Mouse (Mus musculus) hindbrain, postnatal 0 days (tissue): ENCODE measurements around the gene Rab1b. TPM values are rescaled to one million over a fixed set of nuclear protein-coding genes. Genes with fewer than 3 reads are reported as not detected.

Experiments used
- ATAC-seq: fragments of 200-750 bp; cut with Nextera tagmentation; 2 replicates; pipeline ENCODE4 v1.8.0; 2017; ENCODE audit warnings: mild to moderate bottlenecking, moderate TSS enrichment, moderate library complexity
- DNase-seq: peaks from one replicate; pipeline ENCODE4 v3.0.0-alpha.2; 2015; ENCODE audit warnings: low spot score
- H3K27ac ChIP-seq: fragments of 300-500 bp; sonication (generic); 2 replicates; pipeline ENCODE4 v1.5.1; 2014; ENCODE audit warnings: mild to moderate bottlenecking
- H3K27me3 ChIP-seq: fragments of 300-500 bp; sonication (generic); 2 replicates; pipeline ENCODE4 v1.6.1; 2014; ENCODE audit warnings: low read length, mixed read lengths; ENCODE audit not compliant: insufficient read depth
- H3K36me3 ChIP-seq: fragments of 300-500 bp; sonication (generic); 2 replicates; pipeline ENCODE4 v1.6.1; 2014; ENCODE audit warnings: low read length, mixed read lengths; ENCODE audit not compliant: insufficient read depth
- H3K4me1 ChIP-seq: fragments of 300-500 bp; sonication (generic); 2 replicates; pipeline ENCODE4 v1.6.1; 2014; ENCODE audit warnings: antibody characterized with exemption, low read length, mixed read lengths; ENCODE audit not compliant: insufficient read depth
- H3K4me2 ChIP-seq: fragments of 300-500 bp; sonication (generic); 2 replicates; pipeline ENCODE4 v1.6.1; 2014; ENCODE audit warnings: low read depth, mild to moderate bottlenecking, low read length, moderate library complexity, mixed read lengths
- H3K4me3 ChIP-seq: fragments of 300-500 bp; sonication (generic); 2 replicates; pipeline ENCODE4 v1.5.1; 2014; ENCODE audit warnings: low read length
- H3K9ac ChIP-seq: fragments of 300-500 bp; sonication (generic); replicated peaks from 2 replicates; pipeline ENCODE4 v1.6.1; 2014; ENCODE audit warnings: mild to moderate bottlenecking, low read length, moderate library complexity, mixed read lengths
- H3K9me3 ChIP-seq: fragments of 300-500 bp; sonication (generic); 2 replicates; pipeline ENCODE4 v1.6.1; 2016; ENCODE audit warnings: low read length, mixed read lengths
- CTCF ChIP-seq: IDR thresholded peaks from 2 replicates; pipeline ENCODE4 v1.5.1; 2016; ENCODE audit warnings: antibody characterized with exemption, control low read depth, low read depth
- WGBS: fragments of 180-500 bp; shearing (Covaris S2); extraction: QIAGEN DNeasy Blood & Tissue Kit; methylation state at CpG from one replicate; pipeline ENCODE4 v1.1.7; 2014; 5-methylcytosine and 5-hydroxymethylcytosine counted together
- polyA plus RNA-seq: library from polyadenylated mRNA; unstranded; fragments of >200 nt; fragmentation: Nextera tagmentation; extraction: Ambion mirVana; gene quantifications from 2 replicates; pipeline ENCODE4 v1.2.1, GENCODE M21; 2015
- total RNA-seq: library from RNA; depleted of rRNA; stranded (reverse); fragments of >200 nt; gene quantifications from 2 replicates; pipeline ENCODE4 v1.2.3, GENCODE M21; 2014

Gene Rab1b
- total and polyA plus RNA-seq, 2 experiments from 2014 or later: 229 to 272 TPM

DNA sequence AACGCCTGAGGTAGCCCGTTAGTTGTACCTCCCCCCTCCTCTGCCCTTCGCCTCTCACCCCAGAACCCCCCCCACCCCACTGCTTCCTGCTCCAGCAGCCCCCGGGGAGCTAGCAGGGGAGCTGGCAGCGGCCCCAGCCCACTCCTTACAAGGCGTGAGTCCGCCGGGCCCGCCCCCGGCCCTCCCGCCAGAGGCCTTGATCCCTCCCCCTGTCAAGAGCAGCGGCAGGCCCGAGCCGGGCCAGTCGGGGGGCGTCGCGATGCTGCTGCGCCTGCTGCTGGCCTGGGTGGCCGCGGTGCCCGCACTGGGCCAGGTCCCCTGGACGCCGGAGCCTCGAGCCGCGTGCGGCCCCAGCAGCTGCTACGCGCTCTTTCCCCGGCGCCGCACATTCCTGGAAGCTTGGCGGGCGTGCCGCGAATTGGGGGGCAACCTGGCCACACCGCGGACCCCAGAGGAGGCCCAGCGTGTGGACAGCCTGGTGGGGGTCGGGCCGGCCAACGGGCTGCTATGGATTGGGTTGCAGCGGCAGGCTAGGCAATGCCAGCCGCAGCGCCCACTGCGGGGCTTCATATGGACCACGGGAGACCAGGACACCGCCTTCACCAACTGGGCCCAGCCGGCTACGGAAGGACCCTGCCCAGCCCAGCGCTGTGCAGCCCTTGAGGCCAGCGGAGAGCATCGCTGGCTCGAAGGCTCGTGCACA, 38.9 kb downstream of the Rab1b start, which contains the start of gene Cd248:
TSS of gene Cd248 (plus strand) at position 212 of the 703 bp plus-strand sequence.
- DNase-seq: peak; percentile 67
- ATAC-seq: peak; percentile 14; the same call in 1 of the 2 replicates
- 2% methylated on average over 49 of the region's 56 CpGs for WGBS
- Histone ChIP-seq H3K36me3 (no peaks in the 10 kb centered on the region), H3K27me3 (no peaks in the 10 kb centered on the region), H3K4me1 (peaks cover 9% of the 10 kb centered on the region; the same call in 1 of the 2 replicates), H3K4me3 (peak within 1 kb of the TSS; percentile 38), H3K27ac (no peak within 1 kb of the TSS), H3K4me2 (peak within 1 kb of the TSS; percentile 60), H3K9me3 (no peaks in the 10 kb centered on the region), H3K9ac (peak within 1 kb of the TSS; percentile 52)
- no peak for TF ChIP-seq CTCF

GRCm38 (mm10) chr19:5067040-5067799, 39.7 kb downstream of the Rab1b start:
- H3K4me3 ChIP-seq: peak overlapping the region; percentile 38
- 17% methylated on average over 15 of the region's 15 CpGs for WGBS
- no peak for TF ChIP-seq CTCF
- H3K27me3 ChIP-seq: no peaks in the 10 kb centered on the region
- H3K9ac ChIP-seq: no peak overlapping the region
- peak overlapping the region; percentile 60 for H3K4me2 ChIP-seq
- no peak for ATAC-seq
- no peaks in the 10 kb centered on the region for H3K9me3 ChIP-seq
- no peaks in the 10 kb centered on the region for H3K36me3 ChIP-seq
- no peak for DNase-seq
- H3K4me1 ChIP-seq: peaks cover 9% of the 10 kb centered on the region; the same call in 1 of the 2 replicates
- H3K27ac ChIP-seq: no peak overlapping the region

GRCm38 (mm10) chr19:5065104-5065503, 41.8 kb downstream of the Rab1b start:
- DNase-seq (no peak), ATAC-seq (no peak)
- Histone ChIP-seq H3K4me3 (no peak overlapping the region), H3K27me3 (no peaks in the 10 kb centered on the region), H3K27ac (no peak overlapping the region), H3K9ac (no peak overlapping the region), H3K9me3 (no peaks in the 10 kb centered on the region), H3K36me3 (no peaks in the 10 kb centered on the region), H3K4me2 (no peak overlapping the region), H3K4me1 (peaks cover 5% of the 10 kb centered on the region; the same call in 1 of the 2 replicates)
- 63% methylated on average over 7 of the region's 7 CpGs for WGBS
- TF ChIP-seq CTCF: no peak

GRCm38 (mm10) chr19:5062446-5062845, 44.4 kb downstream of the Rab1b start:
- no peak for ATAC-seq
- Histone ChIP-seq H3K9ac (no peak overlapping the region), H3K27me3 (no peaks in the 10 kb centered on the region), H3K4me3 (no peak overlapping the region), H3K27ac (no peak overlapping the region), H3K4me1 (no peaks in the 10 kb centered on the region), H3K36me3 (no peaks in the 10 kb centered on the region), H3K9me3 (no peaks in the 10 kb centered on the region), H3K4me2 (no peak overlapping the region)
- 90% methylated on average over 6 of the region's 6 CpGs for WGBS
- DNase-seq: no peak
- no peak for TF ChIP-seq CTCF

DNA sequence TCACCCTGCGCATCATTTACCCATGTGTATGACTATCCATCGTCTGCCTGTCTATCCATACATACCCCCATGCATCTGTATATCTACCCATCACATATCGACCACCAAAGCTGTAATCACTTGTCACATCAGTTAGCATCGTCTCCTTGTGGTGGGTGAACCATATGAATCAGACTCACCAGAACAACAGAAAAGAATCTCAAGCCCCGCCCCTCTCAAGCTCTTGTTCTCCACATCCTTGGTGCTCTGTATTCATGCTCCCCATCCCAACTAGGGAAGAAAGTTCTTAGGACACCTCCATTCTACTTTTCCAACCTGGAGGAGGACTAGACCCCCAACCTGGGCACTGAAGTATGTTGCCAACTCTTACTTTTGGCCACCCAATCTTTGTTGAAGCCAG, 44.8 kb downstream of the Rab1b start:
- no peak overlapping the region for H3K27ac ChIP-seq
- H3K4me3 ChIP-seq: no peak overlapping the region
- no peaks in the 10 kb centered on the region for H3K36me3 ChIP-seq
- WGBS: 88% methylated on average over 5 of the region's 5 CpGs
- H3K9me3 ChIP-seq: no peaks in the 10 kb centered on the region
- H3K27me3 ChIP-seq: no peaks in the 10 kb centered on the region
- ATAC-seq (no peak), DNase-seq (no peak)
- H3K4me1 ChIP-seq: no peaks in the 10 kb centered on the region
- H3K9ac ChIP-seq: no peak overlapping the region
- no peak overlapping the region for H3K4me2 ChIP-seq
- TF ChIP-seq CTCF: no peak

DNA sequence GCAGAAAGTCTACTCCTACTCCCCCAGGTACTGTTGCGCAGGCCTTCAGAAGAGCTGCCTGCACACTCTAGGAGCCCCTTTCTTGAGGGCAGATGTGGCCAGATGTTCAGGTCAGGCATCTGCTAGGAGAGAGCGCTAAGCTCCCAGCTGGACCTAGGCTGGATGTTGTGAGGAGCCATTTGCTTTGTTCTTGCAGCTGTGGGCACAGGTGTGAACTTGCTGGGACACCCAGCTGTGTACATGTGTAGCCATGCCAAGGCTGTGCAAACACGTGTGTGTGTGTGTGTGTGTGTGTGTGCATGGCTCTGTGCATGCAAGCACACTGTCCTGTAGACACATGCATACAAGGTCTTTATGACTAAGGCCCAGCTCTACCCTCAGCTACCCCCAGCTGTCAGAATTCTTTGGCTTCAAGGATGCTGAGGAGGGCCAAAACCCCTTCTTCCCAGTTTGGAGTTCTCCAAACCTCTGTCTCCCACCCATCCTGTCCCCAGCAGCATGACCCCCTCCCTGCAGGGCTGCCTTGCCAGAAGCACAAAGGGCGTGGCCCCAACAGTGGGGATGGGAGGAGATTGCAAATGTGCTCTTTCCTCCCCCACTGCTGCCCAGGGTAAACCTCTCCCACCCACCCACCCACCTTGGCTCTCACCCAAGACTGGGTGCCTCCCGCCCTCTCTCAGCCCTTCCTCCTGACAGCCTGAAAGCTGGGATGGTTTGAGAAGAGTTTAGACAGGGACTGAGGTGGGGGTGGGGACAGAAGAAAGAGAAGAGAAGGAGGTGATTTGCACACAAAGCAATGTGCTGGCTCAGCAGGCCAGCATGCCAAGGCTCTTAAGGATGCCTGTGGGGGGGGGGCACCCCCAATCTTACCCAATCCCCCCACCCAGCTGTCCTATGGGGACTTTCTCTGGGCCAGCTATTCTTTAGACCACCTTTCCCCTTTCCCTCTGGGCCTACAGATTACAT, 46.2 kb downstream of the Rab1b start:
- DNase-seq (no peak), ATAC-seq (no peak)
- no peak for TF ChIP-seq CTCF
- H3K9ac ChIP-seq: no peak overlapping the region
- WGBS: 48% methylated on average over 5 of the region's 5 CpGs
- no peak overlapping the region for H3K4me3 ChIP-seq
- no peak overlapping the region for H3K4me2 ChIP-seq
- no peaks in the 10 kb centered on the region for H3K36me3 ChIP-seq
- H3K9me3 ChIP-seq: no peaks in the 10 kb centered on the region
- H3K27ac ChIP-seq: no peak overlapping the region
- H3K27me3 ChIP-seq: no peaks in the 10 kb centered on the region
- no peaks in the 10 kb centered on the region; the same call in 1 of the 2 replicates for H3K4me1 ChIP-seq
